Mouse (Mus musculus) E14TG2a.4 (cell line): Measurements from ENCODE around the gene Fam71d.

Source experiments
- CTCF ChIP-seq: conservative IDR thresholded peaks from 2 replicates; pipeline ENCODE4 v1.5.1; 2014; ENCODE audit warnings: low read length
- NANOG ChIP-seq: IDR thresholded peaks from 2 replicates; pipeline ENCODE4 v1.6.1; 2014; ENCODE audit warnings: borderline replicate concordance, low read length, mixed read lengths
- POU5F1 ChIP-seq: IDR thresholded peaks from 2 replicates; pipeline ENCODE4 v1.6.1; 2014; ENCODE audit warnings: low read length, borderline replicate concordance

GRCm38 (mm10) chr12:78693281-78693680 lies 1.9 kb downstream of the Fam71d start:
- TF ChIP-seq CTCF (no peak), NANOG (no peak), POU5F1 (no peak)
